Mouse (Mus musculus) thymus, adult 18-20 months (tissue): ENCODE data around the gene Nt5dc1.
A peak's percentile ranks its signal among the peaks of the same experiment; 100 is the strongest.
"Not testable (repeated sequence)": the region's sequence is repeated elsewhere in the genome, so short reads cannot be mapped to it uniquely, and the experiment has no call there.

Experiments used
- DNase-seq, 2 experiments: peaks; one replicate each; pipeline ENCODE4 v3.0.0; 2022; ENCODE audit warnings: mixed read lengths in 2 of 2

Gene Nt5dc1

DNA sequence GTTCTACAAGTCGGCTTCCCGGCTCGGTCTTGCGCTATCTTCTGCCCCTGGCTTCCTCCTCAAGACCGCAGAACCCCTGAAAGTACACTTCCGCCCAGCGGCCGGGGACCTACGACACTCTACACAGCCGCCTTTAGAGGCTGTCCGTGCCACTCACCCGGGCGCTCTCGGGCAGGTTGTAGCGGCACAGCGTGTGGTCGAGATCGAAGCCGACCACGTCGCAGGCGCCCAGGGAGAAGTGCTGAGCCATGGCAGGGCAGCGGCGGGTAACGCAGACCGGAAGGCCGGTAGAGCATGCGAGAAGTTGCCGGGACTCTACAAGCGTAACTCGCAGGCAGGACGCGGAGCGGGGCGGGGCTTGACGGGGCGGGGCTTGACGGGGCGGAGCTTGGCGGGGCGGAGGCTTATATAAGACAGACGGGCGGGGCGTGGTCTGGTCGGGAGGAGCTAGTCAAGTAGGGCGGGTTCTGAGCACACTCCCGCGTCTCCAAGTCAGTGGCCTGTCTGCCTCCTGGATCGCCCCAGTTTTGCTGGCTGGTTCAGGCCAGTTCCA is at the start of gene Nt5dc1:
Gene Nt5dc1, minus strand, starts transcription at position 349 of the 553 bp plus-strand sequence.
- DNase-seq: peak; percentile 89

DNA sequence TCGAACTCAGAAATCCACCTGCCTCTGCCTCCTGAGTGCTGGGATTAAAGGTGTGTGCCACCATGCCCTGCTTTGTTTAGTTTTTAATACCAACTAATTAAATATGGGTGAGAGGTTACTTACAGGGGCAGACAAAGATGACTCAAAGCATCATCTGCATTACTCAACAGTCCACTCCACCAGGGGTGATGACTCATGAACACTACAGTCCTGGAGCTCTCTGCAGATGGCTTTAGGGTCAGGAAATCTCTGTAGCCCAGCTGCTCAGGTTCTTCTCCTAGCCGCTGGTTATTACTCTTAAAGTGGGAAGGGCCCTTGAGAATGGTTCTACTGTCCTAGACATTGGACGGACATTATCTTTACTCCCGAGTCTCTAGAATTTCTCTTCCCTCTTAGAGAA is 46.0 kb upstream of the Nt5dc1 start:
- DNase-seq: no peak

DNA sequence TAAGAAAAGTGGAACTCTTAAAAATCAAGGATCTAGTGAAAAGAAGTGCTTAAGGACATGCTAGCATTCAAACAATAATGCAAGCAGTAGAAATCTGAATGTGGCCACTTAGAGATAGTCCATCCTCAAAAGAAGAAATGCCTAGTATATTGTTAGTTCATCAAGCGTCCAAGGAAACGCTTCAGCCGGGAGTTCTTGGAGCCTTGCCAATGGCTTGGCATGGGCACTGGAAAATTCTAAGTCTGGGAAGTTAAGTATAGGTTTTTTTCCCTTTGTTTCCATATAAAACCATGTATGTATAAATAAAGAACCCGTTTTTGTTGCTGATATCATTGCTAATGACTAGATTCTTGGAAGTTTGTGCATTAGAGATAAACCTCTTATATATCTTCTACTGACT is 43.1 kb upstream of the Nt5dc1 start:
- no peak for DNase-seq

DNA sequence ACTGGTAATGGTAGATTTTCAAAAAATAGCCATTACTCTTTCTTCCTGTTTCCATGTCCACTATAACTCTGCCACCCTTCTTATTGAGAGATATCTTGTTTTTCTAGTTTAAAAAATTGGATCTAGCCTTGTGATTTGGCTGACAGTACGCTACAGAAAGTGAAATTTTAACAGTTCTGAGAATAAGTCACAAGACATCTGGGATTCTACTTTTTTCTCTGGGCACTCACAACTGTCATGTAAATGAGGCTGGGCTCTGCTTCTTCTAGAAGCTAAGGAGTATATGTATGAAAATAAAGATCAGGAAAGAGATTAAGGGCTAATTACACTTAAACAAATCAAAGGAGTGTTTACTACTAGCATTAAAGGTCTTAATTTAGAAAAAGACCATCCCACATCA is 31.1 kb upstream of the Nt5dc1 start:
- no peak for DNase-seq

DNA sequence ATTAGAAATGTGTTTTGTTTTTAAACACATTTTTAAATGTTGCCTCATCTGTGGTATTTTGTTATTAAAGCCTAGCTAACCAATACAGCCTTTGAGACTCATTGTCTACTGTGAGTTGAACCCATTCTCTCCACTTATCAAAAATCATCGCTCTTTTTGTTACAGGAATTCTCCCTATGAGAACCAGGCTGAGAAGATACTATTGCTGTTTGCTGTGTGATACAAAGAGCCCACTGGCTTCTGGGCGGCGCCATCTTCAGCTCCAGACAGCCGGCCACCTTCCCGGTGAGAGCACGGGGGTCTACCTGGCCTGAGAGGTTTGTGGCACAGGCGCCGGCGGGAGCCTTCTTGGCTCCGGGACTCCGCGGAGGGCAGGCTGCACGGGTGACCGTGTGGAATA is 15.8 kb upstream of the Nt5dc1 start:
- not testable (repeated sequence) for DNase-seq

DNA sequence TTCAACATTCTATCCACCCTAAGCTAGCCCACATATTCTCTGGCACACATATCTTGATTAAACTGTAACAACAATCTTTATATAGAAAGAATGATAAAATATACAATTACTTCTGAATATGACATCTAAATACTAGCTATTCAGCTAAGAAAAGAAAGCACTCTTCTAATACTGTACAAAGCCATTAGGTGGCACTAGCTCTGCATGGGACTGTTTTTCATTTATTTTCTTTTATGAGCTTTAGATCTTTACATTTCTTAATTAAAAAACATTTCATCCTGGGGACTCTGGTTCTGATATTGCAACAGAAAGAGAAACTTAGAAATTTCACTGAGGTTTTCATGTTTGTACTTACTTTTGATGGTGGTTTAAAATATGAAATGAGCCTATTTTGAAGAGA is 13.4 kb upstream of the Nt5dc1 start:
- no peak for DNase-seq

DNA sequence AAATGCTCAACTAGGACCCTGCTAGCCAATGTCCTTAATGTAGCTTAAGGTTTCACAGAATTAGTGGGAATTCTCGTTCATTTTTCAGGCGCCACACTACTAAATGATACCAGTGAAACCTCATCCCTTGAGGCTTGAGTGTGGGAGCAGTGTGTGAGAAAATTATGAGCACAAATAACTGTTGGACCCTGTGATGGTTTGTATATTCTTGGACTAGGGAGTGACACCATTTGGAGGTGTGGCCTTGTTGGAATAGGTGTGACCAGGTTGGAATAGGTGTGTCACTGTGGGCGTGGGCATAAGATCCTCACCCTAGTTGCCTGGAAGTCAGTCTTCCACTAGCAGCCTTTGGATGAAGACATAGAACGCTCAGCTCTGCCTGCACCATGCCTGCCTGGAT is 442 bp upstream of the Nt5dc1 start:
- not testable (repeated sequence) for DNase-seq

DNA sequence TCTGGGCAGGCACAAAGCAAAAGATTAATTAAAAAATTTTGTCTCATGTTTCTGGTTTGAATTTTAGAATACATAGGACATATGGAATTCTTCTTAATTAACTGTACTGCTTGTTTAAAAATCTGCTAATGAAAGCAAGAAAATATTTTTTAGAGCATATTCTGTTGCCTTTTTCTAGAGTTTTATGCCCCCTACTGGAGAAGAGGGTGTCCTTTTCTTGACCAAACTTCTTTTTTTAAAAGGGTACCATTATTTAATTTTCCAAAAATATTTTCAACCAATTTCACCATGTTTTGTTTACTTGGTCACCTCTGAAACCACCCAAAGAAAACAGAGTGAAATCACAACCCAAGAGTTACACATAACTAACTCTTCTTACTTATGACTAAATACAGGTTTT is 19.1 kb downstream of the Nt5dc1 start:
- DNase-seq: no peak

DNA sequence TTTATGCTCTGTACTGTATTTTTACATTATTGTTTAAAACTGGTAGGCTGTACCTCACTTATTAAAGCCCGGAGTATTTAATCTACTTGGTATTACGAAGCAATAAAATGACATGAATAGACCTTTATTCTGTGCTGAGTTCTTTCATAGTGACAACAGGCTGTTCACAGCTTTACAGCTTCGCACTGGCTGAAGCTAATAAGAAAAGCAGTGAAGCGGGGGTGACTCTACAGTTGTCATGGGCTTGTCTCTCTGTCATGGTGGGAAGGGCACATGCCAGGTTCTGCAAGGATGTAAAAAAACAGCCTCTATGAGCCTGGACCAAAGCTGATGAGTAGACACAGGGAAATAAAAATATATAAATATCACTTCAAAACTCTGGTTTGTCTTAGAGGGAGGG is 21.4 kb downstream of the Nt5dc1 start:
- DNase-seq: no peak

DNA sequence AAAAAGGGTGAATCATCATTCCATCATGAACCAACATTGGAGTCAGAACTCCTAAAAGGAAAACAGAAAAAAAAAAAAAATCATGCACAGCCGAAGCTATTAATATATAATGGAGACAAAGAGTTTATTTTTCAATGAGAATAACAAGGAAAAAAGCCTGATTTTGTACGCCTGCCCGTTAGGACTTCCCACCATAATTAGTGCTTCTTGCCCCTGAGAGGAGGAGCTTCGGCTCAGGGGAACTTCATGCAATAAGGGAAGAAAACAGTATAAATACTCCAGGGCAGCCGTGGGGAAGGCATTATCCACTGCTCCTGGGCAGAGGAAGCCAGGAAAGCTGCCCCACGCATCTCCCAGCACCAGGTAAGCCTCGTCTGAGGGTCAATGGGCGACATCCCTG is 28.7 kb downstream of the Nt5dc1 start, which contains the start of gene Col10a1:
Gene Col10a1, plus strand, starts transcription at position 301 of the 400 bp plus-strand sequence.
- no peak for DNase-seq

DNA sequence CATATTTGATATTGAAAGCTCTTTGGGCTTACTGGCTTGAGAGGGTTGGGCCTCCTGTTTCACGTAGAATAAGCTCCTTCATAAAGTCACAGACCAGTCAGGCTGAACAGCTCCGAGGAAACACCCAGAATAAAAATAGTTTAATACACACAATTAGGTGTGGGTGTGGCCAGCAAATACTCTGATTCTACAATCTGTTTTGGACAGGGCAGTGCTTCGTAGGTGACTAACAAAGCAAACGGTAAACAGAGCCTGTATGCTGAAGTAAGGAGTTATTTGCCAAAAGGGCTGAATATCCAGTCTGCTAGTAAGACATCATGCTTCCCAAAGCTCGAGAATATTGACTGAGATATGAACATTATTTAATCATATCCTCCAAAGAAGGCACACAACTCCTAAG is 32.7 kb downstream of the Nt5dc1 start:
- DNase-seq: no peak

DNA sequence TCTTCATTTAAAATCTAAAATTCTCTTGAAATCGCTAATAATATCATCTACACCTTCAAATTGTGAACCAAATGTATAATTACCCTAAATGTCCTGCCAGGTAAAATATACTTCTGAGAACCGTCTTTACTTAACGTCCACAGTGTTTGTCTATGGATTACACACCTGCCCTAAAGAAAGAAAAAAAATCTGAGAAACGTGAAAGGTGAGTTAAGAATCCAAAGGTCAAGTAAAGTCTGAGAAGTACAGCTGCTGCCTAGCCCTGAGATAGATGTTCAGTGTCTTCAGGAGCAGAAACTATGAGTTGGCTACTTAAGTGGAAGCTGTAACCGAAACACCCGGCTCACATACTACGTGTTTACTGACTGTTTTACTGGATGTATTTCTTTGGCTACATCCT is 45.0 kb downstream of the Nt5dc1 start:
- no peak for DNase-seq

DNA sequence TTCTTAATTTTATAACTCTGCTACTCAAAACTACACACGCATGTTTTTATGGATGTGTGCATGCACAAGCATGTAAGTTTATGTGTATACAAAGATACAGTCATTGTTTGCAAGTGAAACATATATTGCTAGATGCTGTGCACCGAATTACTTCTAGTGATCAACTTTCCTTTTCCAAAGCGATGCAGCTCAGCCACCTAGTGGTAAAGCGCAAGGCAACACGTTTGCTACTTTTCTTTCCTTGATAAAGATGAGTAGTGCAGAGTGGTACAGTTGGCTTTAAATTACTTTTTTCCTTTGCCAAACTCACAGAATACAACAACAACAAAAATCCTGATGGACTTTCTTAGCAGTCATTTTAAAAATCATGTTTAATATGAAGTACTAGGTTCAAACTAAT is 50.2 kb downstream of the Nt5dc1 start:
- no peak for DNase-seq

DNA sequence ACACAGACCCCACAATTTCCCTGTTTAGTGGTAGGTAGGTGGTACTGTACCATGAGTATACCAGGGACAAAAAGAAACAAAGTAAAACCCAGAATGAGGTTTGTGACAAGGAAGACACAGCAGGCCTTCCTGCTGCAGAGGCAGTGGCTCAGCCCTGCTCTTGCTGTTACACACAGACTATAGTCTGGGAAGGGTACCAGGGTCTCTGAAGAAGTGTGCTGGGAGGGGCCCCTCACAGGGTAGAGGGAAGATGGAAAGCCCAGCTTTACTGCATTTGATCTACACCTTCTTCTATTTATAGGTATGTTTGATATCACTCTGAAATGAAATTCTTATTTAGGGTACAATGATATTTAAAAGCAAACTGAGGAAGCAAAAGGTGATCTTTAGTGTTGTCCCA is 54.6 kb downstream of the Nt5dc1 start:
- DNase-seq: no peak

DNA sequence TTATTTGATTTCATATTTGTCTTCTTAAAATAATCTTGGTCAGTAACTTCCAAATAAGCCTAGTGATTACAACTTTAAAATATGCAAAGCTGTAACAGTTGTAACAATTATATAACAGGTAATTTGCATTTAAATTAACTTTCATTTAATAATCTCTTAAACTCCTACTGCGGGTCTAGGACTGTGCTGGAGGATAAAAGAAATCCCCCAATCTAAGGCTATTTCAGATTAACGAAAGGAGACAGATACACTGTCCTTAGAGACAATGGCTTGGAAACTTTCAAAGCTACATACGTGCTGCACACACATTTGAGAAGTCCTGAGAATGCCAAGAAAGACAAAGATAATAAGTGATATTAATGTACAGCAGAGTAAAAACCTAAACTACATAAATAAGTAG is 60.1 kb downstream of the Nt5dc1 start:
- DNase-seq: no peak

DNA sequence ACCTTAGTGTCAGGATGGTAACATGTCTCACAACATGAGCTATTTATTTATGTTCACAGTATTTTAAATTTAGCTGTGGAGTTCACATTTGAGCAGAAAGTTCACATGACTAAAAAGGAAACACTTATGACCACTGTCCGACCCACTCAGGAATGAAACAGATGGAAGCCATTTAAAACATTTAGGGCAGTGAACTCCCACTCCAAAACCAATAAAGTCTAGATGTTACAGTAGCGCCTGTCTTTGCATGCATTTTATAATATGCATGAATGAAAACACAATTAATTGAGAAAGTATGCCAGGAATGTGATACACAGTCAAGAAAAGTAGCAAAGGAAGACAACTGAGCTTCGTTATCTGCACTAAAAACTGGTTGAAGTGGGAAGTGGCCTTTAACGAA is 66.2 kb downstream of the Nt5dc1 start:
- DNase-seq: no peak

DNA sequence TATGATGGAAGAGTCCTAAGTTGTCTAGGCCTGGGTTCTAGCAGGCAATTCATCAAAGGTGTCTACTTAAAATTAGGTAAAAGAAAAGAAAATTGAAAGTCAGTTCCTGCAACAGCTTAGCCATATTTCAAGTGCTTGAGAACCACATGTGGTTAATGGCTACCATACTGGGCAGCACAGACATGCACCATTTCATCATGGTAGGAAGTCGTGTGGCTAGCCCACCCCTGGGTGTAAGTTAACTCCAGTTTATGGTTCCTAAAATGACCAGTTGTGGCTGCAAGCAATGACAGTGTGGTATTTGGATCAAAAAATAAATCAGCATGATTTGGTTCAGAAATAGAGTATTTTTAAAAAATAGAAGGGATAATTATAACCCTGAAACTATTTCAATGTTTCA is 76.5 kb downstream of the Nt5dc1 start:
- DNase-seq: no peak

DNA sequence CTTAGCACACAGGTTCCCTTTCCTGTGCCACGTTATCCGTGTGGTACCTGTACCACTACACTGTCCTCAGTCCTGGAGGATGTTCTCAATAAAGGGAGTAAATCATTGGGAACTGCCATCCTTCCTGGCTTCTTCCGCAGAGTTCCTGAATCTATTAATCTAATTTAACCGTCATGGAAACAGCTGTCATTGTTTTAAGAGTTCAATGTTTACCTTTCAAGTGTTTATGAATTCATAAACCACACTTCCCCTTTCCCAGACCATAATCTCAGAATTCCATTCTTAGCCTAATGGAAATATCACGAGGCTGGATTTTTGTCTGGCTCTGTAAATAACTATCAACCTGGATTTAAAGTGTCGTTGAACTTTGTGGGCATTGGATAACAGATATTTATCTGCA is 77.3 kb downstream of the Nt5dc1 start:
- no peak for DNase-seq

DNA sequence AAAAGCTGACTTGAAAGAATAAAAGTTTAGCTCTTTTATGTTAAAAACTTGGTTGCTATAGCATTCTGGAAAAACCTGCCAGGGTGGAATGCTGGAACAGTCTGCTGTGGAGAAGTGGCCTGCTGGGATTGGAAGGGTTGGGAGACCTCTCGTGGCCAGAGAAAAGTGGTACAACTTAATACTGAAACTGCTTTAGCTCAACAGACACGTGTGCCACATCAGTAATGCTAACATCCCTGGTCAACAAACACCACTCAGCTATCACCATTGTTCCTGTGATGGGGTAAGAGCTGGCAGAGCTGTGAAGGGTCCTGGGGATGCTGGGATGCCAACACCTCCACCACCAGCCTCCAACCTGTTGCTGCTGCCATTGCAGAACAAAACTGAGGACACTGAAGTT is 90.0 kb downstream of the Nt5dc1 start:
- DNase-seq: no peak

DNA sequence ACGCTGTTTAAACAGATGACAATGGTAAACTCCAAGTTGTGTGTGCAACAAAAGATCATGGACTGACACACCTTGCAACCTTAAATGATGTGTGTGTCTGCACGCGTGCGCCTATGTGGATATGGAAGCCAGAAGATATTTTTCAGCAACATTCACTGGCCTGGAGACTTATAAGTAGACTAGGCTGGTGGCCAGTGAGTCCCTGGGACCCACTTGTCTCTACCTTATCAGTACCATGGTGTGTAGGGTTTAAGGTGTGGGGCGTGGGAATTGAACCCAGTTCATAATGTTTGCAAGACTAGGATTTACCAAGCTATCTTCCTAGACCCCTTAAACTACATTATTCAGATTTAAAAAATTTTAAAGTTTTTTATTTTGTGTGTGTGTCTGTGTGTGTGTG is 91.2 kb downstream of the Nt5dc1 start:
- no peak for DNase-seq

DNA sequence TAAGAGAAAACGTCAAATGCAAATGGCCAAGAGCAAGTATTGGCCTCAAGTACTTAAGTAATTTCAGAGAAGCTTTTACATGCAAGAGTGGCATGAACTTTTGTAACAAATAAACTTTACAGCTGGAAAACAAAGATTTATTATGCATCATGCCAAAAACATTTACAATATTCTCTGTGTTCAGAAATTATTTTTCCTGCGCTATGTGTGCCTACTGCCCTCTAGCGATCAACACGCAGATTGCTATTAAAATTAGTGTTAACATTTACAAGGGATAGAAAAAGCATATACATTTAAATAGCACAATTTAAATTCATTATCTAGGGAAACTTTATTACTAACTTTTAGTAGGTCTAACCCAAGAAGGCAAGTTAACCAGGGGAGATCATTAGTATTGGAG is 91.7 kb downstream of the Nt5dc1 start:
- DNase-seq: no peak

DNA sequence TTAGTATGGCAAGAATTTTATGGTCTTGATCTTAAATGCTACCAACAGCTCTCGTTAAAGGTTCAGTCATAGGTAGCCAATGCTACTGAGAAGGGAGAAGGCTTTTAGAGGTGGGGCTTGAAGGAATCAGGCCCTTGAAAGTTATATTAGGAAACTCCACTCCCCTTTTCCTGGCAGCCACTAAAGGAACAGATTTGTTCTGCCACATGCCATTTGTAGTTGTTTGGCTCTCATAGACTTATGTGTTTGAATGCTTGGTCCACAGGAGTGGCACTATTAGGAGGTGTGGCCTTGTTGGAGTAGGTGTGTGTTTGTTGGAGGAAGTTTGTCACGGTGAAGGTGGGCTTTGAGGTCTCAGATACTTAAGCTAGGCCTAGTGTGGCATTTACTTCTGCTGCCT is 97.5 kb downstream of the Nt5dc1 start:
- DNase-seq: no peak

DNA sequence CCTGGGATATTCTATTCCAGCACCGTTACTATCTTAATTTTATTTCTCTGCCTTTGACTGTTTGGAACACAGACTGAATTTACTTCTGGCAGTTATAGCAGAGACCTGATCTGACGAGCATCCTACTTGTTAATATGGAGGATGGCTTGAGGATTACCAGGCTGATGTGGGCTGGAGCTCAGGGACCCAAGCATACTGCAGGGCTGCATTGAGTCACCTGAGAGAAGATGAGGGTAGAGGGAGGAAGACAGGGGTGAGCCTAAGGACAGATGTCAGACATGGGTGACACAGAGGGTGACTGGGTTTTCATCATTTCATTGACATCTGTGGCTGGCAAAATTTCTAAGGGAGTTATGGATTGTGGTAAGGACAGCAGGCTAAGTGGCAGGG is 101.1 kb downstream of the Nt5dc1 start:
- DNase-seq: no peak

DNA sequence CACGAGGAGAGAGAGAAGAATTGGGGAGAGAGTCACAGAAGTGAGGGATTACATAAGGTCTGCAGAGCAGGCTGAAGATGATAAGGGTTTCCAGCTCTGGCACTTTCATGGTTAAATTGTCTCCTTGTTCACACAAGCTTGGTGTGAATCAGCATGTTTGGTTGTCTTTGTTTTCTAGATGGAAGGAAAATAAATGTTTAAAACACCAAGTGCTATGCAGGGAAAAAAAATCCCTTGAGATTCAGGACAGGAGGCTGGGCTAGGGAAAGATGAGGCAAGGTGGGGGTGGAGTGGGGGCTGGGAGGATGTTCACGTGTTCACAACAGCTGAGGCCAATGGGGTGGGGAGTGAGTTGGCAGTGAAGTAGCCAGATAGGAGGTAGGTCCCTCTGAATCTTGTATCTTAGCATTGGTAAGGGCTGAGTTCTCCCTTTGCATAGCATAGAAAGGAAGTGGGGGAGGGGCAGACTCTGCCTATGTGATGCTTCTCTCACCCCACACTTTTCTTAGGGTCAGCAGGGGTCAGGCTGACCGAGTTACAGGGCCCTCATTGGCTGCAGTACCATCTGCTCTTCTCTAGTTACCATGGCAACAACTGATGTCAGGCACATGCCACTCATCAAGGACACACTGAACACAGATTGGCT is 101.7 kb downstream of the Nt5dc1 start:
- DNase-seq: no peak

DNA sequence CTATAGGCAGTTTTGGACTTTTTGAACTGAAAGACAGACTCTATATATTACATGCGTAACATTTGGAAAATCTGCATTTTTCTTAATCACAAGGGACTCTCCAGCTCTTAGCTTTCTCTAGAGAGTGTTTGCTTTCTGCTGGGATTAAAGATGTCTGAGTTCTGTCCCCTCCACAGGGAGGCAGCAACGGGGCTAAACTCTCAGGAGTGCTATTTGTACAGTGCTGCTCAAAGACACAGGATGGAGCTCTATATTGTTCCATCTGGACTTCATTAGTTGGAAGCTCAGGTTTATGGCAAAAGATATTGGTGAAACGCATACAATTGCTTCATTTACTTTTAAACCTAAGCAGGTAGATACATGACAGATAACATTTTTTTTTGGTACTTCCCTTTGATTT is 105.8 kb downstream of the Nt5dc1 start:
- no peak for DNase-seq
